In genomic region chr8:117658990-117659389, GRCm38 (mm10) we compare ENCODE assay signal across 22 mouse cellular contexts. TPM values are rescaled to one million over a fixed set of nuclear protein-coding genes. Genes with fewer than 3 reads are reported as not detected.
DNase-seq lines count a peak whose midpoint lies in the region; ATAC-seq and TF ChIP-seq lines count a peak whose summit lies in the region.
"Had no signal": no experiment of that assay in that cellular context is flagged by ENCODE, and none has a peak within 500 bp of the region (broad histone marks: within the 10 kb centered on the region; RNA-seq: fewer than 3 reads in every experiment).

No protein-coding gene starts in this region.

- 69% methylated on average over 7 of the region's 7 CpGs for WGBS in kidney, embryonic 15.5 days
- 62% methylated on average over 7 of the region's 7 CpGs for WGBS in lung, postnatal 0 days

- H3K4me2 ChIP-seq in kidney, embryonic 15.5 days: no peak overlapping the region
- H3K4me2 ChIP-seq in lung, postnatal 0 days (replicated peaks; ENCODE audit: low read depth, low read length): no peak overlapping the region
- H3K4me2 ChIP-seq: forebrain, embryonic 15.5 days; heart, embryonic 15.5 days; hindbrain, embryonic 14.5 days; liver, embryonic 15.5 days; midbrain, embryonic 13.5 days; neural tube, embryonic 15.5 days had no signal

- TF ChIP-seq EP300 in lung, postnatal 0 days (IDR thresholded peaks at IDR 0.05): no peak

- no peaks in the 10 kb centered on the region for H3K36me3 ChIP-seq in kidney, embryonic 15.5 days
- H3K36me3 ChIP-seq in lung, postnatal 0 days (ENCODE audit: insufficient read depth, low read length): no peaks in the 10 kb centered on the region
- H3K36me3 ChIP-seq: forebrain, embryonic 15.5 days; heart, embryonic 15.5 days; liver, embryonic 15.5 days; midbrain, embryonic 13.5 days had no signal

- peak; percentile 41 for TF ChIP-seq CTCF in lung, postnatal 0 days (IDR thresholded peaks at IDR 0.05)

- no peak overlapping the region for H3K9ac ChIP-seq in kidney, embryonic 15.5 days
- H3K9ac ChIP-seq in lung, postnatal 0 days (replicated peaks; ENCODE audit: low read depth): no peak overlapping the region
- H3K9ac ChIP-seq: forebrain, embryonic 15.5 days; heart, embryonic 15.5 days; hindbrain, embryonic 14.5 days; liver, embryonic 15.5 days; midbrain, embryonic 13.5 days; neural tube, embryonic 15.5 days had no signal

- 0 out of 2 replicates have a peak, but pooled peaks have one; percentile 22 for ATAC-seq in kidney, embryonic 15.5 days (replicated peaks; ENCODE audit: low FRiP score)
- no peak for ATAC-seq in lung, postnatal 0 days
- ATAC-seq in megakaryocyte progenitor cell, adult 5-6 weeks (replicated peaks; ENCODE audit: poor library complexity): peak; percentile 46
- ATAC-seq: forebrain, embryonic 15.5 days; midbrain, embryonic 13.5 days had no signal

- H3K4me3 ChIP-seq in kidney, embryonic 15.5 days (replicated peaks): no peak overlapping the region
- no peak overlapping the region for H3K4me3 ChIP-seq in lung, postnatal 0 days (ENCODE audit: low read depth, low read length)
- H3K4me3 ChIP-seq: erythroblast, embryonic 14.5 days; forebrain, embryonic 15.5 days; heart, embryonic 15.5 days; liver, embryonic 15.5 days; midbrain, embryonic 13.5 days; myocyte; neural tube, embryonic 15.5 days had no signal

- no peak overlapping the region for H3K27ac ChIP-seq in kidney, embryonic 15.5 days
- H3K27ac ChIP-seq in lung, postnatal 0 days (ENCODE audit: low read length): no peak overlapping the region
- H3K27ac ChIP-seq: forebrain, embryonic 15.5 days; heart, embryonic 15.5 days; hindbrain, embryonic 14.5 days; liver, embryonic 15.5 days; midbrain, embryonic 13.5 days; neural tube, embryonic 15.5 days had no signal

- peak; percentile 17 for DNase-seq in embryo, embryonic 10 days (ENCODE audit: low spot score)
- DNase-seq in embryo, embryonic 9.5 days (ENCODE audit: extremely low spot score): no peak
- DNase-seq in kidney, postnatal 25 days: no peak
- DNase-seq in lung, postnatal 0 days (ENCODE audit: low spot score): no peak
- no peak for DNase-seq in lung, postnatal 36 days
- DNase-seq in ovary, postnatal 36 days (ENCODE audit: low spot score): no peak
- DNase-seq: adrenal gland, postnatal 25 days; cerebellum, adult 2 months; kidney, adult 11 months; lung, postnatal 4 days had no signal

- H3K27me3 ChIP-seq in kidney, embryonic 15.5 days: no peaks in the 10 kb centered on the region
- no peaks in the 10 kb centered on the region for H3K27me3 ChIP-seq in lung, postnatal 0 days (replicated peaks; ENCODE audit: insufficient read depth, low read length)
- H3K27me3 ChIP-seq: forebrain, embryonic 15.5 days; heart, embryonic 15.5 days; liver, embryonic 15.5 days; midbrain, embryonic 13.5 days; neural tube, embryonic 15.5 days had no signal

- H3K9me3 ChIP-seq in kidney, embryonic 15.5 days (replicated peaks): no peaks in the 10 kb centered on the region
- H3K9me3 ChIP-seq in lung, postnatal 0 days (ENCODE audit: low read length): no peaks in the 10 kb centered on the region
- H3K9me3 ChIP-seq: forebrain, embryonic 15.5 days; heart, embryonic 15.5 days; liver, embryonic 15.5 days; midbrain, embryonic 13.5 days; neural tube, embryonic 15.5 days had no signal

- peaks cover 8% of the 10 kb centered on the region for H3K4me1 ChIP-seq in kidney, embryonic 15.5 days
- H3K4me1 ChIP-seq in lung, postnatal 0 days (ENCODE audit: insufficient read depth, low read depth, low read length): no peaks in the 10 kb centered on the region
- H3K4me1 ChIP-seq: liver, embryonic 15.5 days had no signal

RNA-seq across cellular contexts. Expression of gene Sdr42e1, which starts 14.5 kb away (rescaled TPM):
- polyA plus RNA-seq in kidney, embryonic 15.5 days (2015; fragmentation: Nextera tagmentation; extraction: Ambion mirVana): 2.1 and 2.5 TPM in 2 replicates
- 3.1 and 3.4 TPM in 2 replicates for polyA plus RNA-seq in lung, postnatal 0 days (2015; fragmentation: Nextera tagmentation; extraction: Ambion mirVana)
- total RNA-seq in megakaryocyte progenitor cell, adult 5-6 weeks (2015): 3.4 and 4.2 TPM in 2 replicates
- 4.4 and 5.1 TPM in 2 replicates for total RNA-seq in megakaryocyte progenitor cell, adult 5-6 weeks (2017)
- polyA plus RNA-seq: erythroblast, embryonic 14.5 days had no signal

RNA-seq across cellular contexts. Expression of gene Hsd17b2, which starts 42.7 kb away (rescaled TPM):
- polyA plus RNA-seq in kidney, embryonic 15.5 days (2015; fragmentation: Nextera tagmentation; extraction: Ambion mirVana): 2.2 and 2.6 TPM in 2 replicates
- 0.16 and 0.24 TPM in 2 replicates for polyA plus RNA-seq in lung, postnatal 0 days (2015; fragmentation: Nextera tagmentation; extraction: Ambion mirVana)
- not detected in 2 replicates for total RNA-seq in megakaryocyte progenitor cell, adult 5-6 weeks (2015)
- total RNA-seq in megakaryocyte progenitor cell, adult 5-6 weeks (2017): not detected in 2 replicates
- total RNA-seq: adrenal gland, postnatal 25 days; gastrocnemius, adult 18-20 months had no signal
- polyA plus RNA-seq: erythroblast, embryonic 14.5 days; forebrain, embryonic 15.5 days; heart, embryonic 15.5 days; limb, embryonic 11.5 days; myocyte had no signal
